Mouse (Mus musculus) ES-Bruce4 (cell line): ENCODE data around the gene Kdm2b. TPM values are rescaled to one million over a fixed set of nuclear protein-coding genes. Genes with fewer than 3 reads are reported as not detected.

Experiments used
- H3K27ac ChIP-seq: 2 replicates; pipeline ENCODE4 v1.5.1; 2012; ENCODE audit warnings: low read length, inconsistent platforms; ENCODE audit not compliant: insufficient read depth
- H3K27me3 ChIP-seq: 2 replicates; pipeline ENCODE4 v1.6.1; 2012; ENCODE audit warnings: mild to moderate bottlenecking, low read length, inconsistent platforms; ENCODE audit not compliant: control insufficient read depth, poor library complexity, insufficient read depth, severe bottlenecking
- H3K36me3 ChIP-seq: 2 replicates; pipeline ENCODE4 v1.6.1; 2012; ENCODE audit warnings: inconsistent platforms, mild to moderate bottlenecking, low read length, moderate library complexity; ENCODE audit not compliant: control insufficient read depth, poor library complexity, insufficient read depth, severe bottlenecking
- H3K4me1 ChIP-seq: one replicate; pipeline ENCODE4 v1.8.1; 2011; ENCODE audit warnings: low read length; ENCODE audit not compliant: control insufficient read depth, insufficient read depth
- H3K4me3 ChIP-seq: 2 replicates; pipeline ENCODE4 v1.5.1; 2011; ENCODE audit warnings: low read depth, mild to moderate bottlenecking, low read length
- H3K9ac ChIP-seq: 2 replicates; pipeline ENCODE4 v1.6.1; 2012; ENCODE audit warnings: low read depth, mild to moderate bottlenecking, inconsistent platforms; ENCODE audit not compliant: poor library complexity, severe bottlenecking
- H3K9me3 ChIP-seq: replicated peaks from 2 replicates; pipeline ENCODE4 v1.6.1; 2012; ENCODE audit warnings: mild to moderate bottlenecking, low read length, inconsistent platforms; ENCODE audit not compliant: control insufficient read depth, poor library complexity, insufficient read depth, severe bottlenecking
- CTCF ChIP-seq: IDR thresholded peaks from one replicate; pipeline ENCODE4 v1.8.1; 2011; ENCODE audit warnings: low read depth, low read length
- EP300 ChIP-seq: IDR thresholded peaks from 2 replicates; pipeline ENCODE4 v1.6.1; 2011; ENCODE audit warnings: low read depth, low read length; ENCODE audit not compliant: insufficient read depth
- POLR2A ChIP-seq: IDR thresholded peaks from one replicate; pipeline ENCODE4 v1.8.1; 2011; ENCODE audit warnings: low read length; ENCODE audit not compliant: insufficient read depth
- polyA plus RNA-seq: library from polyadenylated mRNA; stranded (reverse); fragments of >200 nt; gene quantifications from 2 replicates; pipeline ENCODE4 v1.2.4, GENCODE M21; 2011; ENCODE audit warnings: low read depth; ENCODE audit not compliant: missing spikeins, insufficient read depth, insufficient read length

The Kdm2b gene
- polyA plus RNA-seq, 1 experiment = 56.8 TPM

- Histone ChIP-seq H3K27ac (no peak overlapping the region), H3K27me3 (no peaks in the 10 kb centered on the region), H3K9ac (no peak overlapping the region), H3K36me3 (peaks cover 18% of the 10 kb centered on the region), H3K4me3 (no peak overlapping the region), H3K4me1 (peaks cover 2% of the 10 kb centered on the region), H3K9me3 (no peaks in the 10 kb centered on the region)
- peak; percentile 63 for TF ChIP-seq CTCF
- TF ChIP-seq EP300 = no peak
These were observed 53.8 kb downstream of the Kdm2b start for GRCm38 (mm10) chr5:122935810-122936209.

GRCm38 (mm10) chr5:122930991-122931390 lies 58.6 kb downstream of the Kdm2b start:
- H3K27ac ChIP-seq = no peak overlapping the region
- H3K9ac ChIP-seq = no peak overlapping the region
- H3K4me1 ChIP-seq = no peaks in the 10 kb centered on the region
- peaks cover 18% of the 10 kb centered on the region for H3K36me3 ChIP-seq
- no peak overlapping the region for H3K4me3 ChIP-seq
- TF ChIP-seq POLR2A (no peak), CTCF (no peak), EP300 (no peak)
- no peaks in the 10 kb centered on the region for H3K27me3 ChIP-seq
- no peaks in the 10 kb centered on the region for H3K9me3 ChIP-seq

- Histone ChIP-seq H3K36me3 (peaks cover 12% of the 10 kb centered on the region), H3K4me3 (peak overlapping the region; percentile 29; the same call in 1 of the 2 replicates), H3K4me1 (peaks cover 2% of the 10 kb centered on the region), H3K9me3 (no peaks in the 10 kb centered on the region), H3K9ac (peak overlapping the region; percentile 49), H3K27ac (peak overlapping the region; percentile 93), H3K27me3 (no peaks in the 10 kb centered on the region)
- TF ChIP-seq CTCF = no peak
- TF ChIP-seq POLR2A = no peak
- TF ChIP-seq EP300 = no peak
These were observed 61.3 kb downstream of the Kdm2b start for GRCm38 (mm10) chr5:122928293-122928692.

- Histone ChIP-seq H3K27ac (peak overlapping the region; percentile 93; the same call in 1 of the 2 replicates), H3K9ac (peak overlapping the region; percentile 3; the same call in 1 of the 2 replicates), H3K4me1 (peaks cover 2% of the 10 kb centered on the region), H3K36me3 (peaks cover 9% of the 10 kb centered on the region), H3K27me3 (no peaks in the 10 kb centered on the region), H3K9me3 (no peaks in the 10 kb centered on the region), H3K4me3 (no peak overlapping the region)
- TF ChIP-seq CTCF (no peak), EP300 (no peak), POLR2A (no peak)
These were observed 61.9 kb downstream of the Kdm2b start for GRCm38 (mm10) chr5:122927703-122928102.

- H3K27ac ChIP-seq = no peak overlapping the region
- no peaks in the 10 kb centered on the region for H3K27me3 ChIP-seq
- peaks cover 3% of the 10 kb centered on the region; the same call in 1 of the 2 replicates for H3K36me3 ChIP-seq
- no peaks in the 10 kb centered on the region for H3K9me3 ChIP-seq
- no peak overlapping the region for H3K4me3 ChIP-seq
- TF ChIP-seq EP300 (no peak), CTCF (no peak), POLR2A (no peak)
- H3K4me1 ChIP-seq = peaks cover 2% of the 10 kb centered on the region
- no peak overlapping the region for H3K9ac ChIP-seq
These were observed 62.5 kb downstream of the Kdm2b start for GRCm38 (mm10) chr5:122927092-122927491.

GRCm38 (mm10) chr5:122926341-122926740 lies 63.3 kb downstream of the Kdm2b start:
- H3K9ac ChIP-seq = 0 out of 2 replicates have a peak overlapping the region, but pooled peaks have one; percentile 45
- peak overlapping the region; percentile 63 for H3K27ac ChIP-seq
- no peak overlapping the region for H3K4me3 ChIP-seq
- no peaks in the 10 kb centered on the region for H3K9me3 ChIP-seq
- no peaks in the 10 kb centered on the region for H3K27me3 ChIP-seq
- no peak for TF ChIP-seq EP300
- no peak for TF ChIP-seq POLR2A
- no peak for TF ChIP-seq CTCF
- H3K4me1 ChIP-seq = peaks cover 2% of the 10 kb centered on the region
- no peaks in the 10 kb centered on the region for H3K36me3 ChIP-seq
